Mouse (Mus musculus): Measurements from ENCODE around the gene Cgref1. TPM values are rescaled to one million over a fixed set of nuclear protein-coding genes. Genes with fewer than 3 reads are reported as not detected.
A peak's percentile ranks its signal among the peaks of the same experiment; 100 is the strongest.

Gene Cgref1
- polyA plus RNA-seq, 1 experiment from 2014 or later, result 2.3 TPM

GRCm38 (mm10) chr5:30959198-30959854, 13.9 kb upstream of the Cgref1 start:
- peak overlapping the region; percentile 65 for H3K4me2 ChIP-seq
- no peaks in the 10 kb centered on the region for H3K9me3 ChIP-seq (ENCODE audit: low read depth, low read length)
- H3K4me3 ChIP-seq (ENCODE audit: low read depth, low read length), result peak overlapping the region; percentile 90
- H3K27ac ChIP-seq (ENCODE audit: low read depth), result peak overlapping the region; percentile 90
- 21% methylated on average over 19 of the region's 19 CpGs for WGBS
- H3K9ac ChIP-seq, result peak overlapping the region; percentile 86
- peaks cover 31% of the 10 kb centered on the region for H3K36me3 ChIP-seq (ENCODE audit: insufficient read depth)
- H3K27me3 ChIP-seq (ENCODE audit: insufficient read depth, low read length), result no peaks in the 10 kb centered on the region
- ATAC-seq (ENCODE audit: insufficient read depth), result no peak; the same call in 1 of the 2 replicates
- TF ChIP-seq CTCF (IDR thresholded peaks at IDR 0.05; ENCODE audit: low read depth), result no peak
- peaks cover 6% of the 10 kb centered on the region for H3K4me1 ChIP-seq (ENCODE audit: insufficient read depth)
- DNase-seq, result peak; percentile 39

GRCm38 (mm10) chr5:30957891-30958290, 12.5 kb upstream of the Cgref1 start:
- H3K4me1 ChIP-seq (ENCODE audit: insufficient read depth), result peaks cover 6% of the 10 kb centered on the region
- H3K4me2 ChIP-seq, result 0 out of 2 replicates have a peak overlapping the region, but pooled peaks have one; percentile 65
- no peak for TF ChIP-seq CTCF (IDR thresholded peaks at IDR 0.05; ENCODE audit: low read depth)
- no peaks in the 10 kb centered on the region for H3K9me3 ChIP-seq (ENCODE audit: low read depth, low read length)
- peaks cover 45% of the 10 kb centered on the region for H3K36me3 ChIP-seq (ENCODE audit: insufficient read depth)
- no peaks in the 10 kb centered on the region for H3K27me3 ChIP-seq (ENCODE audit: insufficient read depth, low read length)
- H3K9ac ChIP-seq, result no peak overlapping the region
- H3K27ac ChIP-seq (ENCODE audit: low read depth), result no peak overlapping the region
- DNase-seq (no peak), ATAC-seq (ENCODE audit: insufficient read depth) (no peak)
- 86% methylated on average over 6 of the region's 6 CpGs for WGBS
- 0 out of 2 replicates have a peak overlapping the region, but pooled peaks have one; percentile 3 for H3K4me3 ChIP-seq (ENCODE audit: low read depth, low read length)

- Histone ChIP-seq H3K27me3 (ENCODE audit: insufficient read depth, low read length) (no peaks in the 10 kb centered on the region), H3K27ac (ENCODE audit: low read depth) (no peak overlapping the region), H3K36me3 (ENCODE audit: insufficient read depth) (peaks cover 53% of the 10 kb centered on the region), H3K4me2 (no peak overlapping the region), H3K4me1 (ENCODE audit: insufficient read depth) (peaks cover 6% of the 10 kb centered on the region), H3K4me3 (ENCODE audit: low read depth, low read length) (no peak overlapping the region), H3K9me3 (ENCODE audit: low read depth, low read length) (no peaks in the 10 kb centered on the region), H3K9ac (no peak overlapping the region)
- TF ChIP-seq CTCF (IDR thresholded peaks at IDR 0.05; ENCODE audit: low read depth), result no peak
- 86% methylated on average over 6 of the region's 6 CpGs for WGBS
- ATAC-seq (ENCODE audit: insufficient read depth), result no peak
- no peak for DNase-seq
These were observed 10.4 kb upstream of the Cgref1 start for GRCm38 (mm10) chr5:30955751-30956150.

GRCm38 (mm10) chr5:30954556-30954955, 9.2 kb upstream of the Cgref1 start:
- Histone ChIP-seq H3K27me3 (ENCODE audit: insufficient read depth, low read length) (no peaks in the 10 kb centered on the region), H3K36me3 (ENCODE audit: insufficient read depth) (peaks cover 53% of the 10 kb centered on the region), H3K4me2 (no peak overlapping the region), H3K9me3 (ENCODE audit: low read depth, low read length) (no peaks in the 10 kb centered on the region), H3K4me1 (ENCODE audit: insufficient read depth) (peaks cover 6% of the 10 kb centered on the region), H3K27ac (ENCODE audit: low read depth) (no peak overlapping the region), H3K4me3 (ENCODE audit: low read depth, low read length) (no peak overlapping the region), H3K9ac (no peak overlapping the region)
- TF ChIP-seq CTCF (IDR thresholded peaks at IDR 0.05; ENCODE audit: low read depth), result no peak
- DNase-seq (no peak), ATAC-seq (ENCODE audit: insufficient read depth) (no peak)
- WGBS, result 94% methylated on average over 9 of the region's 9 CpGs

GRCm38 (mm10) chr5:30954065-30954464, 8.7 kb upstream of the Cgref1 start:
- Histone ChIP-seq H3K27ac (ENCODE audit: low read depth) (no peak overlapping the region), H3K9me3 (ENCODE audit: low read depth, low read length) (no peaks in the 10 kb centered on the region), H3K9ac (no peak overlapping the region), H3K27me3 (ENCODE audit: insufficient read depth, low read length) (no peaks in the 10 kb centered on the region), H3K36me3 (ENCODE audit: insufficient read depth) (peaks cover 53% of the 10 kb centered on the region), H3K4me1 (ENCODE audit: insufficient read depth) (peaks cover 4% of the 10 kb centered on the region), H3K4me3 (ENCODE audit: low read depth, low read length) (no peak overlapping the region), H3K4me2 (no peak overlapping the region)
- ATAC-seq (ENCODE audit: insufficient read depth) (no peak), DNase-seq (no peak)
- whole genome bisulfite sequencing, result 93% methylated on average over 6 of the region's 6 CpGs
- no peak for TF ChIP-seq CTCF (IDR thresholded peaks at IDR 0.05; ENCODE audit: low read depth)

GRCm38 (mm10) chr5:30952551-30952950, 7.2 kb upstream of the Cgref1 start:
- Histone ChIP-seq H3K4me1 (ENCODE audit: insufficient read depth) (no peaks in the 10 kb centered on the region), H3K9me3 (ENCODE audit: low read depth, low read length) (no peaks in the 10 kb centered on the region), H3K9ac (no peak overlapping the region), H3K36me3 (ENCODE audit: insufficient read depth) (peaks cover 44% of the 10 kb centered on the region), H3K27me3 (ENCODE audit: insufficient read depth, low read length) (no peaks in the 10 kb centered on the region), H3K4me3 (ENCODE audit: low read depth, low read length) (no peak overlapping the region), H3K4me2 (no peak overlapping the region), H3K27ac (ENCODE audit: low read depth) (no peak overlapping the region)
- DNase-seq (no peak), ATAC-seq (ENCODE audit: insufficient read depth) (no peak)
- no peak for TF ChIP-seq CTCF (IDR thresholded peaks at IDR 0.05; ENCODE audit: low read depth)
- WGBS, result 82% methylated on average over 5 of the region's 5 CpGs

- H3K9me3 ChIP-seq (ENCODE audit: low read depth, low read length), result no peaks in the 10 kb centered on the region
- no peak for DNase-seq
- no peak for ATAC-seq (ENCODE audit: insufficient read depth)
- no peak overlapping the region for H3K4me3 ChIP-seq (ENCODE audit: low read depth, low read length)
- 84% methylated on average over 6 of the region's 6 CpGs for WGBS
- H3K9ac ChIP-seq, result no peak overlapping the region
- peaks cover 41% of the 10 kb centered on the region for H3K36me3 ChIP-seq (ENCODE audit: insufficient read depth)
- H3K4me1 ChIP-seq (ENCODE audit: insufficient read depth), result no peaks in the 10 kb centered on the region
- H3K27me3 ChIP-seq (ENCODE audit: insufficient read depth, low read length), result no peaks in the 10 kb centered on the region
- no peak overlapping the region for H3K27ac ChIP-seq (ENCODE audit: low read depth)
- TF ChIP-seq CTCF (IDR thresholded peaks at IDR 0.05; ENCODE audit: low read depth), result no peak
- H3K4me2 ChIP-seq, result no peak overlapping the region
These were observed 6.3 kb upstream of the Cgref1 start for GRCm38 (mm10) chr5:30951706-30952105.
